Mouse (Mus musculus) right cerebral cortex, postnatal 14 days (tissue): Measurements from ENCODE around the gene Atf1.
A peak's percentile ranks its signal among the peaks of the same experiment; 100 is the strongest.

Experiments
- DNase-seq: peaks from one replicate; pipeline ENCODE4 v3.0.0; 2022

The Atf1 gene

GRCm38 (mm10) chr15:100216173-100216572 lies 11.4 kb upstream of the Atf1 start:
- no peak for DNase-seq

- no peak for DNase-seq
These were observed 9.6 kb upstream of the Atf1 start for GRCm38 (mm10) chr15:100218018-100218417.

- no peak for DNase-seq
These were observed 8.2 kb upstream of the Atf1 start for GRCm38 (mm10) chr15:100219396-100219795.

- no peak for DNase-seq
These were observed 6.7 kb upstream of the Atf1 start for GRCm38 (mm10) chr15:100220916-100221315.

GRCm38 (mm10) chr15:100225381-100225780 lies 2.2 kb upstream of the Atf1 start:
- DNase-seq: no peak

GRCm38 (mm10) chr15:100225891-100226290 lies 1.7 kb upstream of the Atf1 start:
- no peak for DNase-seq

GRCm38 (mm10) chr15:100227031-100227662 lies 472 bp upstream of the Atf1 start:
- DNase-seq: no peak

GRCm38 (mm10) chr15:100228535-100229336 lies 1.1 kb downstream of the Atf1 start:
- no peak for DNase-seq

GRCm38 (mm10) chr15:100230655-100231054 lies 3.0 kb downstream of the Atf1 start:
- DNase-seq: no peak

- DNase-seq: no peak
These were observed 4.3 kb downstream of the Atf1 start for GRCm38 (mm10) chr15:100231616-100232525.

GRCm38 (mm10) chr15:100235208-100235965 lies 7.8 kb downstream of the Atf1 start:
- peak; percentile 22 for DNase-seq

- no peak for DNase-seq
These were observed 9.3 kb downstream of the Atf1 start for GRCm38 (mm10) chr15:100236952-100237351.

- no peak for DNase-seq
These were observed 14.2 kb downstream of the Atf1 start for GRCm38 (mm10) chr15:100241780-100242179.

GRCm38 (mm10) chr15:100245951-100246350 lies 18.3 kb downstream of the Atf1 start:
- DNase-seq: no peak

- DNase-seq: no peak
These were observed 19.7 kb downstream of the Atf1 start for GRCm38 (mm10) chr15:100247296-100247695.

- no peak for DNase-seq
These were observed 21.2 kb downstream of the Atf1 start for GRCm38 (mm10) chr15:100248665-100249433.

- DNase-seq: no peak
These were observed 23.6 kb downstream of the Atf1 start for GRCm38 (mm10) chr15:100251153-100251780.

GRCm38 (mm10) chr15:100256386-100256785 lies 28.8 kb downstream of the Atf1 start:
- DNase-seq: no peak

- no peak for DNase-seq
These were observed 29.7 kb downstream of the Atf1 start for GRCm38 (mm10) chr15:100257305-100257704.

GRCm38 (mm10) chr15:100258646-100259425 lies 31.2 kb downstream of the Atf1 start:
- no peak for DNase-seq
